Mouse (Mus musculus) spleen, adult 2 months (tissue): ENCODE measurements around the gene Rrp1b.

Source experiments
- CTCF ChIP-seq: fragments of 200-500 bp; IDR thresholded peaks from 2 replicates; pipeline ENCODE4 v1.5.1; 2011; ENCODE audit warnings: mild to moderate bottlenecking, inconsistent platforms; ENCODE audit not compliant: insufficient read depth, insufficient read length, insufficient replicate concordance; ENCODE audit errors: extremely low read depth
- POLR2A ChIP-seq: fragments of 200-500 bp; IDR thresholded peaks from 2 replicates; pipeline ENCODE4 v1.6.1; 2011; ENCODE audit warnings: low read depth, low read length, inconsistent platforms

DNA sequence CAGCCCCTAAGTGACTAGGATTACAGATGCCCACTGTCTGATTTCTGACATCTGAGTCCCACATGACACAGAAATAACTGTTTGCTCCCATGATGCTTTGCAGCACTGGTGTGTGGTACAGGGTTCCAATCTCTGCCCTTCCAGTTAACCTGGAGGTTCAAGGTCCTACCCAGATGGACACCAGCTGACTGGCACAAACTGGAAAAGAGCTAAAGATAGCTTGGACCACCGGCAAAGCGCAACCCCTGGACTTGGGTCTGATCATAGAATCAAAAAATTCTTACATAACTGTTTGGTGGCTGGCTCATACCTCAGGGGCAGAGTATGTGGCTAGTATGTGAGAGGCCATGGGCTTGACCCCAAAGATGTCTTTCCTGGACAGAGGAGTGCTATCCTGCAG is 47.5 kb downstream of the Rrp1b start:
- TF ChIP-seq CTCF (no peak), POLR2A (no peak)
